Mouse (Mus musculus): ENCODE data around the gene Gm10134. TPM values are rescaled to one million over a fixed set of nuclear protein-coding genes. Genes with fewer than 3 reads are reported as not detected.

Gene Gm10134
- 4.1 and 10.7 TPM in 2 replicates for polyA plus RNA-seq (2015; fragmentation: Nextera tagmentation; extraction: Ambion mirVana)

DNA sequence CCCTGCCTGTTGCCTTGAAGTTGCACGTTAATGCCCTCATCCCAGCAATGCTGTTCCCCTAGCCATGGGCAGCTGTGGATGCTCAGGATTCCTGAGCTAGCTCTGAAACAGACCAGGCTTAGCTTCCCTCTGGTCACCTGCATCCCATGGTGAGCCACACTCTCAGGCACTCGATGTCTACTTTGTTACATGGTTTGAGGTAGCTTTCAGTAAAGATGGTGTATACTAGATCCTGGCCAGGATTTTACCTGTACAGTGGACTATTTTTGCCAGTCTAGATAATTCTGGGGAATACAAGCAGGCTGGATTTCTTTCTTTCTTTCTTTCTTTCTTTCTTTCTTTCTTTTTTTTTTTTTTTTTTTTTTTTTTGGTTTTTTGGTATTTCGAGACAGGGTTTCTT lies at the start of gene Gm10134:
Gene Gm10134, plus strand, starts transcription at position 301 of the 400 bp plus-strand sequence.

DNA sequence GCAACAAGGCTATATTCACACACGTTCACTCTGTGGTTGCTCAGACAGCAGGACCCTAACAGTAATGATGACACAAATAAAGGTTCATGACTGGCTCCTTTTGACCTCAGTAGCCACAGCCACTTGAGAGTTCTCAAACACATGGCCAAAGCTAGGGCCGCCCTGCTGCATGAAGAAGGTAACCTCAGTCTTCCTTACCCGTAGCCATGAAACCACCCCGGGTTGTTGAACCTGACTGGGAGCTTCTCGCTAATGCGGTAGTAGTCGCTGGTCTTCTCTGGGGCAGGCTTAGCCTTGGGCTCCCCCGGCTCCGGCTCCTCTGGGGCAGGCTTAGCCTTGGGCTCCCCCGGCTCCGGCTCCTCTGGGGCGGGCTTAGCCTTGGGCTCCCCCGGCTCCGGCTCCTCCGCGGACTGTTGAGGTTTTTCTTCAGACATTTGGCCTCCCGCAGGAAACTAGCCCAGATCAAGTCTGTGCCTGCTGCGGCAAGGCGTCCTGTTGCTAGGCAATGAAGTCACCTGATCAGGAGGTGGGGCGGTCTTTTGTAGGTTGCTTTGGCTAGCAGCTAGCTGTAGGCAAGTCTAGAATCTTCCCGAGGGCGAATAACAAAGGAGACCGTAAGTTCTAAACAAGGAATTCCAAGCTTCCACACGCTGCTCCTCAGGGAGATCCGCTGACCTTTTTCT lies 39.9 kb upstream of the Gm10134 start, which contains the start of gene 1700007K13Rik:
Gene 1700007K13Rik, minus strand, starts transcription at position 497 of the 683 bp plus-strand sequence.

DNA sequence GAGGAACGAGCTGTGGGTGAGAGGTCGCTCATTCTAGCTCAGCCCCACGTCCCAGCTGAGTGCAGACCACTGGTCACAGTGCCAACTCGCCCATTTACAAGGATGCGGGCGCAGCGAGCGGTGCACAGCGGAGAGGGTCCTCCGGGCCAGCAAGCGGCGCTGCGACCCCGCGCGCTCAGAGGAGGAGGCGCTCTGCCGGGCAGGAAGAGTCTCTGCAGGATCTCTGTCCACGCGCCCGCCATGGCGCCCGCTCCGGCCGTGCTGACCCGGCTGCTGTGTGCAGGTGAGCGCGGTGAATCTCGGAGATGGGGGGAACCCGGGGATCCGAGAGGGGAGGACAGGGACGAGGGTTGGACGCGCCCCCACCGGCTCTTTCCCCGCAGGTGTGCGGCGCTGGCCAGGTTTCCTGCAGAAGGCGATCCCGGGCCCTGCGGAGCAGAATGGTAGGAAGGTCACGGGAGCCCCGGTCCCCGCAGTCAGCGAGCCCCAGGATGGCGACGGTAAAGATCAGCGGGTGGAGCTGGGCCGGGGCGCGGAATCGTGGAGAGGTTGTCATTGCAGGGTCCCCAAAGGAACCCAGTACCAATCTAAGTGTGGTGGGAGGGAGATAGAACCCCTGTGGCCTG lies 37.9 kb upstream of the Gm10134 start, which contains the start of gene Mrps2:
Gene Mrps2, plus strand, starts transcription at position 207 of the 626 bp plus-strand sequence.

DNA sequence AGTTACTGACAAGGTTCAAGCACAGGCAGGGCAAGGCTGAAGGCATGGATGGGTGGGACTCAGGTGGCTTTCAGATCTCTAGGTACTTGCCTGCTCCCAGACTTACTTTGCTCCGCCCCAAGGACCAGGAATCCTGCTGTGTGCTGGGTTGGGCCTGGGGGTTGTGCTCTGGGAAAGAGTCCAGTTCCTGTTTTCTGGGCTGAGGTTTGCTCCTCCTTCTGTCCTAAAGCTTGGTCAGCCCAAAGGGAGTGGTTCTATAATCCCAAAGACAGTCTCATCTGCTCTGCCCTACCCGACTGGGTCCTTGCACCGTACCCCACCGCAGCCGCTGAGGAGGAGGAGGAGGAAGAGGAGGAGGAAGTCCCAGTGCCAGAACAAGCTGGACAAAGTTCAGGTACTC lies 9.2 kb upstream of the Gm10134 start, which contains the start of gene Gbgt1:
Gene Gbgt1, plus strand, starts transcription at position 221 of the 400 bp plus-strand sequence.

DNA sequence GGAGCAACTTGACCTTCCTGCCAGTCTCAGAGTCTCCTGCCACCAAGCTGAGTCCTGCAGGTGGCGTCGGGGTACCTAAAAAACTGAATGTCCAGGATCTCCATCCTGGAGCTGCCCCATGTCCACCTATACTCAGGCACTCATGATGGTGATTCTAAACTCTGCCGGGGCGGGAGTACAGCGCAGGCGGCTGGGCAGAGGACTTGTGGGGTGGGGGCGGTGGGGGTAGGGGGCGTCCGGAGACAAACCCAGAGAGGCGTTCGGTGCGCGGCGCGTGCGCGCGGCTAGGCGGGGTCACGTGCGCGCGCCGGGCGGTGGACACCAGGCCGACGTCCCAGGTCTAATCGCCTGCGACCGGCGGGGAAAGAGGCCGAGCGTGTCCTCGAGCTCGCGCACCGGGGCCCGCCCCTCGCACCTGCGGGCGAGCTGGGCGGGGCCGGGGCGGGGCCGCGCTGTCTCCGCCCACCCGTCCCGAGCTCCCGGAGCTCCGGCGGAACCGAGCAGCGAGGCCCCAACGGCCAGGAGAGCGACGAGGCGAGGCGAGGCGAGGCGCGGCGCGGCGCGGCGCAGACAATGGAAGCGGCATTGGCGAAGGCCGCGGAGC lies 7.0 kb downstream of the Gm10134 start, which contains the start of gene Ralgds:
Gene Ralgds, plus strand, starts transcription at position 328 of the 604 bp plus-strand sequence.

Other genes with a start within 250 kb of the Gm10134 start
- gene Ppp1r26, start 59.3 kb upstream of the Gm10134 start, polyA plus RNA-seq (2015; fragmentation: Nextera tagmentation; extraction: Ambion mirVana), result 2.6 and 2.7 TPM in 2 replicates
- gene 1700007K13Rik, start 39.8 kb upstream of the Gm10134 start, polyA plus RNA-seq (2015; fragmentation: Nextera tagmentation; extraction: Ambion mirVana), result 2.4 and 2.5 TPM in 2 replicates
- gene Mrps2, start 38.0 kb upstream of the Gm10134 start, polyA plus RNA-seq (2015; fragmentation: Nextera tagmentation; extraction: Ambion mirVana), result 23.6 and 40.5 TPM in 2 replicates
- gene Gbgt1, start 9.2 kb upstream of the Gm10134 start, polyA plus RNA-seq (2015; fragmentation: Nextera tagmentation; extraction: Ambion mirVana), result 2.2 and 3.5 TPM in 2 replicates
- gene Ralgds, start 7.0 kb downstream of the Gm10134 start, polyA plus RNA-seq (2015; fragmentation: Nextera tagmentation; extraction: Ambion mirVana), result 41.6 and 53.4 TPM in 2 replicates
- not detected in 2 replicates for gene Cel, start 57.3 kb downstream of the Gm10134 start, polyA plus RNA-seq (2015; fragmentation: Nextera tagmentation; extraction: Ambion mirVana)
- 17.3 and 20.4 TPM in 2 replicates for gene Gtf3c5, start 77.7 kb downstream of the Gm10134 start, polyA plus RNA-seq (2015; fragmentation: Nextera tagmentation; extraction: Ambion mirVana)
- 1.4 and 7.6 TPM in 2 replicates for gene Gfi1b, start 115.9 kb downstream of the Gm10134 start, polyA plus RNA-seq (2015; fragmentation: Nextera tagmentation; extraction: Ambion mirVana)
- gene Tsc1, start 135.1 kb downstream of the Gm10134 start, polyA plus RNA-seq (2015; fragmentation: Nextera tagmentation; extraction: Ambion mirVana), result 7.1 and 10.8 TPM in 2 replicates
- 3.8 and 4.6 TPM in 2 replicates for gene Spaca9, start 193.6 kb downstream of the Gm10134 start, polyA plus RNA-seq (2015; fragmentation: Nextera tagmentation; extraction: Ambion mirVana)
- gene Ak8, start 194.1 kb downstream of the Gm10134 start, polyA plus RNA-seq (2015; fragmentation: Nextera tagmentation; extraction: Ambion mirVana), result 1.2 and 1.8 TPM in 2 replicates